ENCODE assay signal across 22 mouse cellular contexts in the genomic region with DNA sequence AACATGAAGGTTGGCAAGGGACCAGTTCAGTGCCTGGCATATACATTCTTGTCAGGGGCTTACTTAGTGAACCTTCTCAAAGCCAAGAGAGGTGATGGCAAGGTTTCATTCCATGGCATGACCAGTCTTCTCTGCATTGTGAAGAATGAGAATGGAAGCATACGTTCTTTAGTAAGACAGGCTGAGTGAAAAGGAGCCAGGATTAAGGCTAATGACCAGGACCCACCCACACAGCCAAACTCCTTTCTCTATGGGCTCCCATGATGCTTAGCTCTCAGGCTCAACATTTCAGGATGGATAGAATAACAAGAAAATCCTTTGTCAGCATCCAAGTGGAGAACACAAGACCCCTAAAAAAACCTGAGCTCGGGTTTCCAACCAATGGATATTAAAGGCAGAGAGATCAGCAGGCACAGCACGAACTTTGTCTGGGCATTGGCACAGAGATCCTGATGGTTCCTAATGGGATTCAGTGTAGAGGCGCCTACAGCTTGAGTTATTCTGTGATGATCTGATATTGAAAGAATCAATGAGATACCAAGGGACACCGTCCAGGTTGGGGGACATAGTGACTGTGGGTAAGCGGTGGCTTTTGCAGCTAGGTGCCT.
DNase-seq lines count a peak whose midpoint lies in the region; ATAC-seq and TF ChIP-seq lines count a peak whose summit lies in the region.
"Had no signal": no experiment of that assay in that cellular context is flagged by ENCODE, and none has a peak within 500 bp of the region (broad histone marks: within the 10 kb centered on the region; RNA-seq: fewer than 3 reads in every experiment).

No protein-coding gene starts in this region.

- peak; percentile 62 for DNase-seq in embryonic facial prominence, embryonic 14.5 days (ENCODE audit: low spot score)
- DNase-seq in embryonic facial prominence, embryonic 10.5 days (ENCODE audit: low spot score), result no peak
- DNase-seq in hindbrain, embryonic 10.5 days (ENCODE audit: low spot score), result no peak
- DNase-seq in brain, embryonic 14.5 days (ENCODE audit: low read depth), result peak; percentile 93
- DNase-seq in frontal cortex, adult 2 months (ENCODE audit: extremely low spot score in 1 of 2, low spot score in 1 of 2), result no peak
- DNase-seq in right cerebral cortex, adult 18-20 months, result no peak
- DNase-seq: adrenal gland, adult 8-10 months; adrenal gland, postnatal 25 days; cerebellum, adult 18-20 months; cerebellum, adult 9-10 months; cerebellum, postnatal 14 days; gastrocnemius, adult 2 months; gastrocnemius, postnatal 14 days; heart, adult 11 months; kidney, adult 18-20 months; kidney, adult 9 months had no signal

- H3K4me1 ChIP-seq in embryonic facial prominence, embryonic 14.5 days (ENCODE audit: control insufficient read depth, insufficient read depth, low read length), result no peaks in the 10 kb centered on the region
- no peaks in the 10 kb centered on the region for H3K4me1 ChIP-seq in embryonic facial prominence, embryonic 10.5 days
- no peaks in the 10 kb centered on the region for H3K4me1 ChIP-seq in hindbrain, embryonic 16.5 days (ENCODE audit: control insufficient read depth, insufficient read depth, low read depth, low read length)
- no peaks in the 10 kb centered on the region for H3K4me1 ChIP-seq in hindbrain, embryonic 10.5 days (replicated peaks)
- H3K4me1 ChIP-seq in forebrain, embryonic 15.5 days, result peaks cover 16% of the 10 kb centered on the region
- H3K4me1 ChIP-seq: embryonic facial prominence, embryonic 13.5 days; hindbrain, embryonic 13.5 days had no signal

- H3K4me2 ChIP-seq in embryonic facial prominence, embryonic 14.5 days (ENCODE audit: low read depth, low read length), result no peak overlapping the region
- H3K4me2 ChIP-seq in hindbrain, embryonic 16.5 days (ENCODE audit: low read length), result no peak overlapping the region
- H3K4me2 ChIP-seq in forebrain, embryonic 15.5 days (replicated peaks), result no peak overlapping the region
- H3K4me2 ChIP-seq: embryonic facial prominence, embryonic 13.5 days; heart, embryonic 11.5 days; hindbrain, embryonic 13.5 days had no signal

- no peak for TF ChIP-seq CTCF in brain, embryonic 14.5 days (IDR thresholded peaks at IDR 0.05; ENCODE audit: borderline replicate concordance, extremely low read depth, insufficient read depth, insufficient read length)

- no peaks in the 10 kb centered on the region for H3K9me3 ChIP-seq in embryonic facial prominence, embryonic 14.5 days (ENCODE audit: control insufficient read depth, low read length)
- H3K9me3 ChIP-seq in embryonic facial prominence, embryonic 10.5 days, result no peaks in the 10 kb centered on the region
- H3K9me3 ChIP-seq in hindbrain, embryonic 16.5 days (ENCODE audit: control insufficient read depth, low read length), result no peaks in the 10 kb centered on the region
- H3K9me3 ChIP-seq in hindbrain, embryonic 10.5 days, result no peaks in the 10 kb centered on the region
- no peaks in the 10 kb centered on the region for H3K9me3 ChIP-seq in forebrain, embryonic 15.5 days
- H3K9me3 ChIP-seq: embryonic facial prominence, embryonic 13.5 days; hindbrain, embryonic 13.5 days had no signal

- no peak for TF ChIP-seq POLR2A in brain, embryonic 14.5 days (IDR thresholded peaks at IDR 0.05; ENCODE audit: borderline replicate concordance, extremely low read depth, insufficient read depth, insufficient read length, poor library complexity, severe bottlenecking)

- 73% methylated on average over 6 of the region's 6 CpGs for WGBS in embryonic facial prominence, embryonic 14.5 days
- 76% methylated on average over 6 of the region's 6 CpGs for WGBS in embryonic facial prominence, embryonic 10.5 days
- 74% methylated on average over 6 of the region's 6 CpGs for WGBS in hindbrain, embryonic 16.5 days
- WGBS in hindbrain, embryonic 10.5 days, result 84% methylated on average over 6 of the region's 6 CpGs
- WGBS in forebrain, embryonic 15.5 days, result 35% methylated on average over 6 of the region's 6 CpGs

- H3K9ac ChIP-seq in embryonic facial prominence, embryonic 14.5 days (ENCODE audit: low read depth, low read length), result no peak overlapping the region
- no peak overlapping the region for H3K9ac ChIP-seq in hindbrain, embryonic 16.5 days (ENCODE audit: low read depth, low read length)
- no peak overlapping the region for H3K9ac ChIP-seq in forebrain, embryonic 15.5 days (replicated peaks)
- H3K9ac ChIP-seq: embryonic facial prominence, embryonic 13.5 days; hindbrain, embryonic 13.5 days had no signal

- ATAC-seq in embryonic facial prominence, embryonic 14.5 days (ENCODE audit: low read depth), result peak; percentile 84; the same call in 1 of the 2 replicates
- ATAC-seq in hindbrain, embryonic 16.5 days, result 0 out of 2 replicates have a peak, but pooled peaks have one; percentile 37
- ATAC-seq in forebrain, embryonic 15.5 days (replicated peaks), result peak; percentile 69
- ATAC-seq: activated CD4-positive, CD25-positive, alpha-beta regulatory T cell, adult 4 months had no signal

- no peak overlapping the region for H3K27ac ChIP-seq in embryonic facial prominence, embryonic 14.5 days (replicated peaks; ENCODE audit: low read depth, low read length)
- no peak overlapping the region for H3K27ac ChIP-seq in embryonic facial prominence, embryonic 10.5 days (replicated peaks)
- H3K27ac ChIP-seq in hindbrain, embryonic 16.5 days (ENCODE audit: low read depth, low read length), result no peak overlapping the region
- H3K27ac ChIP-seq in hindbrain, embryonic 10.5 days, result no peak overlapping the region
- no peak overlapping the region for H3K27ac ChIP-seq in forebrain, embryonic 15.5 days (replicated peaks)
- H3K27ac ChIP-seq: embryonic facial prominence, embryonic 13.5 days; gastrocnemius, adult 2 months; hindbrain, embryonic 13.5 days had no signal

- H3K36me3 ChIP-seq in embryonic facial prominence, embryonic 14.5 days (ENCODE audit: control insufficient read depth, insufficient read depth, low read length), result no peaks in the 10 kb centered on the region
- H3K36me3 ChIP-seq in embryonic facial prominence, embryonic 10.5 days (replicated peaks), result no peaks in the 10 kb centered on the region
- no peaks in the 10 kb centered on the region for H3K36me3 ChIP-seq in hindbrain, embryonic 16.5 days (ENCODE audit: control insufficient read depth, insufficient read depth, low read length)
- no peaks in the 10 kb centered on the region for H3K36me3 ChIP-seq in hindbrain, embryonic 10.5 days
- H3K36me3 ChIP-seq in forebrain, embryonic 15.5 days, result no peaks in the 10 kb centered on the region
- H3K36me3 ChIP-seq: embryonic facial prominence, embryonic 13.5 days; hindbrain, embryonic 13.5 days had no signal

- no peak overlapping the region for H3K4me3 ChIP-seq in embryonic facial prominence, embryonic 14.5 days (ENCODE audit: low read depth, low read length)
- no peak overlapping the region for H3K4me3 ChIP-seq in embryonic facial prominence, embryonic 10.5 days
- H3K4me3 ChIP-seq in hindbrain, embryonic 16.5 days (ENCODE audit: low read length), result no peak overlapping the region
- no peak overlapping the region for H3K4me3 ChIP-seq in hindbrain, embryonic 10.5 days
- H3K4me3 ChIP-seq in forebrain, embryonic 15.5 days, result no peak overlapping the region
- H3K4me3 ChIP-seq: embryonic facial prominence, embryonic 13.5 days; gastrocnemius, adult 2 months; hindbrain, embryonic 13.5 days had no signal

- no peaks in the 10 kb centered on the region for H3K27me3 ChIP-seq in embryonic facial prominence, embryonic 14.5 days (replicated peaks; ENCODE audit: control insufficient read depth, insufficient read depth, low read length)
- H3K27me3 ChIP-seq in embryonic facial prominence, embryonic 10.5 days (replicated peaks; ENCODE audit: low read depth, poor library complexity, severe bottlenecking), result 0 out of 2 replicates have a peak, but pooled peaks cover 6% of the 10 kb centered on the region
- H3K27me3 ChIP-seq in hindbrain, embryonic 16.5 days (replicated peaks; ENCODE audit: control insufficient read depth, insufficient read depth, low read length), result no peaks in the 10 kb centered on the region
- H3K27me3 ChIP-seq in hindbrain, embryonic 10.5 days (ENCODE audit: insufficient read depth, poor library complexity, severe bottlenecking), result no peaks in the 10 kb centered on the region
- H3K27me3 ChIP-seq in forebrain, embryonic 15.5 days, result no peaks in the 10 kb centered on the region
- H3K27me3 ChIP-seq: hindbrain, embryonic 13.5 days had no signal

Comparison
In these comparisons a context has a peak if more than half of its experiments do, and no peak if none do; other contexts are left out.
1. DNase-seq: peak in embryonic facial prominence, embryonic 14.5 days (single experiment) and brain, embryonic 14.5 days (single experiment); none in embryonic facial prominence, embryonic 10.5 days (single experiment), hindbrain, embryonic 10.5 days (single experiment), frontal cortex, adult 2 months (0 of 2) and right cerebral cortex, adult 18-20 months (single experiment).
2. Peak in every context shown above with its lines, with median percentiles within 50 percentile points of each other: ATAC-seq.